Mouse (Mus musculus) cerebellum, postnatal 36 days (tissue): Measurements from ENCODE around the gene Flvcr1.
A peak's percentile ranks its signal among the peaks of the same experiment; 100 is the strongest.

Experiments used
- DNase-seq, 2 experiments: peaks; one replicate each; pipeline ENCODE4 v3.0.0; 2021 to 2022; ENCODE audit warnings: mixed read lengths in 2 of 2

Flvcr1 gene

GRCm38 (mm10) chr1:190978511-190979073 lies 47.4 kb downstream of the Flvcr1 start:
- DNase-seq, result peak in 1 of 2 experiments; percentile 18

- no peak for DNase-seq
Measured at GRCm38 (mm10) chr1:190978001-190978400, 48.0 kb downstream of the Flvcr1 start.

DNA sequence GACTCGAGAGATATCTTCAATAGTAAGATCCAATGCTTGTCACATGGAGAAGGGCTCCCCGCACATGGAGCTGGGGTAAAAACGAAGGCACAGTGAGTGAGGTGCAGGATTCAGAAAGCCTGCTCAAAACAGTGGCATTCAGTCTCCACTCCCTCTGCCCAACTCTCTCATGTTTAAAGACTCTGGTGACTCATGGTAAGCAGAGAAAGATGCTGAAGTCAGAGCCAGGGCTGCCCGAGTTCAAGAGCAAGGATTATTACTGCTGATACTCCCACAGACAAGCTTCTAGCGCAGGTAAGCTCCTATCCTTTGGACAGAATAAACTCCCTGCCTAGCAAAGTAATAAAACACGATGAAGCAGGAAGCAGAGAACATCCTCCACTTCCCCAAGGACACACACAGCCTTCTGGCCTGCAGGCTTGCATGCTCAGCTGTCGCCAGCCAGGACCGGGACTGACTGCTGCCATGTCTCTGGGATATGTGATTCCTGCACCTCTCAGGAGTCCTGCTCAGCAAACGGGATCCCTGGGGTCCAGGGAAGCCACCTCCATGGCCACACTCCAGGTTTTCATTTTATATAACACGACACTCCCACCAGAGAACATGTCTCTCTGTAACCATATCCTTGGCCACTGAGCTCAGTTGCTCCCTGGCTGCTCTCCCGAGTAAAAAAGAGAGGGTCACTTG lies 48.9 kb downstream of the Flvcr1 start:
- DNase-seq, result no peak

DNA sequence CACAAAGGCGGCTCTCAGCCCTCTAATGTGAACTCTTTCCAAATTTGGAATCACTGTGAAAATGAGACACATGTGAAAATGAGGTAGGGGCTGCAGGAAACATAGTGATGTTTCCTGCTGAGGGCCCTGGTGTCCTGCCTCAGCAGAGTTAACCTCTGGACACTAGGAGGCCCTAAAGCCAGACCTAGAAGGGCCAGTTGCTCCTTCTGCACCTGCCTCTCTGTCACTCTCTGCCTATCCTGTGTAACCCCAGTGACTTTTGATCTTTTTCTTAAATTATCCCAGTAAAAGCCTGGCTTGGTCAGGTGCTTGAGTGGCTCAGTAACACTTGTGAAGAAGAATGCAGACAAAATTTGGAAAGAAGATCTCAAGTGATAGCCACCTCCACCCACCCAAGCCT lies 51.1 kb downstream of the Flvcr1 start:
- DNase-seq, result no peak

DNA sequence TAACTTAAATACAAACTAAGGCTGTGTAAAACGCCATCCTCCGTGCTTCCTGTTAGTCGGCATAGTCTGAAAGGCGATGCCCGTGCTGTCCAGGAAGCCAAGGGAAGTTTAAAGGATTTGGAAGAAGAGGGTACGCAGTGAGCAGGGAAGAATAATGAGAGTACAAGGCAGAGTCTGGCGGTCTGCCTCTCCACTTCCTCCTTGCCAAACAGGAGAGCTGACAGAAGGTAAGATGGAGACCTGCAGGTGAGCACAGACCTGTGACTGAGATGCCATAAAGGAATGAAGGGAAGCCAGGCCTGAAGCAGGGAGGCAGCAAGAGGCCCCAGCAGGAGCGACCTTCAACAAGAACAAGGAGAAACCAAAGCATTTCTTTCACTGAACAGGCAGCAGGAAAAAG lies 51.8 kb downstream of the Flvcr1 start:
- DNase-seq, result peak; percentile 23 to 32

DNA sequence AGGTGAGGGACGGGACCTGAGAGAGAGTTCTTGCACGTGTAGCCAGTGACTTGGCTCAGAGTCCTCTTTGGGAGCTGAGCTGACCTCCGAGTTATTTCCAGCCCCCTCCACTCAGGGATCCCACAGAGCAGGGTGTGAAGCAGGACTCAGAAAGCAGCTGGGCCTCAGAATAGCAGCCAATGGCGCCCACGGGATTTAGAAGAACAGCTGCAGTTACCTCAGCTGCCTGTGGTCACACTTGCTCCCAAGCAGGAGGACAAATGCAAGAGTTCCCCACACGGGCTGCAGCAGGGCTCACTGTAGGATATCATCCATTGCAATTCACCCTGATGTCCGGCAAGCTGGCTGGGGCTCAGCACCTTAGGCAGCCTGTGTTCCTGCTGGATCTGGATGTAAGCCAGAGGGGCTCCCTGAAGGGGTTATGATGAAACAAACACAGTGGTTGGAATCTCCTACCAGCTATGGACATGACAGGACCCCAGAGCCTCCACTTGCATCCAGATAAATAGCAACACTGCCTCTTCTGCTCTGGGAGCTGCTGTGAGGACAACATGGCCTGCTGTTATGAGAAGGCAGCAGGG lies 53.3 kb downstream of the Flvcr1 start:
- no peak for DNase-seq

GRCm38 (mm10) chr1:190971708-190972610 lies 54.0 kb downstream of the Flvcr1 start:
- DNase-seq, result peak; percentile 56 to 61

DNA sequence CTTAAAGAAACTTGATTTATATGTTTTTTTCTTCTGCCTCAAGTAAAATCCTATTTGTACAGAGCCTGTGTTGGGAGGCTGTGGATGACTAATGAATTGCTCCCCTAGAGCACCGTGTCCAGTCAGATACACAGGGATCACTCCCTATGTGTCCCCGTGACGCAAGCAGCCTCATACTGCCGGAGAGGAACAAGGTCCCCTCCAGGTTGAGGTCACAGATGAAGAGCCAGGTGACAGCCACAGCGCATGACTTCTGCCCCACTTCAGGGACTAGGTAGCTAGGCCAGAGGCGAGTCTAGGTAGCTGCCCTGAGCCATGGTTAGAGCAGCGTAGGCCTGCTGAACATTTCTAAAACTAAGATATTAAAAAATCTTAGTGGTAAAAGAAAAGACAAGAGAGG lies 57.9 kb downstream of the Flvcr1 start:
- DNase-seq, result no peak

DNA sequence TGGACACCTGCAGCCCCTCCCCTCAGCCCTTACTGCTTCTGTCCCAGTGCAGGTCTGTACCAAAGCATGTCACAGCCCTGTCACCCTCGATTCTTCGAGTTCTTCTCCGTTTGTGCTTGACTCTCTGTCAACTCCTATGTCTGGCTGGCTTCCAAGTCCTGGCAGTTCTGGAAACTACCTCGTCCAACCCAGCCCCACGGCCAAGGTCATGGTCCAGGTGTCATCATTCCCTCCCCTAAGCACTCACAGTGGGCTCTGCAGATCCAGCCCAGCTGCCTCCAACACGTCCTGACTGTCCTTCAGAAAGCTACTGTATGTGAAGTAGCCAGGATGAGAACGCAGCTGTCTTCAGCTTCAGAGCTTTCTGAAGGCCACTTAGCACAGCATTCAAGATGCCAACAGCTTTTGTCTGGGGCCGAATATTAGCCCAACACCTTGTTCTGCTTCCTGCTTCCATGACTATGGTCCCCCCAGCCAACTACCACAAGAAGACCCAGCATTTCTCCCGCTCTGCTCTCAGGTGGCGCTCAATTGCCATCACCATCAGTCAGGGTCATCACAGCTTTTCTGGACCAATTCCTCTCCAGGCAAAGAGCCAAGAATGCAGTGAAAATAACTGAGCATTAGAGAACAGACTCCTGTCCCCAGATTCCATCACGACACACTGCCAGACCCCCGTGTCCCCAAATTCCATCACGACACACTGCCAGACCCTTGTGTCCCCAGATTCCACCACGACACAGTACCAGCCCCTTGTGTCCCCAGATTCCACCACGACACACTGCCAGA lies 60.8 kb downstream of the Flvcr1 start:
- DNase-seq, result no peak

DNA sequence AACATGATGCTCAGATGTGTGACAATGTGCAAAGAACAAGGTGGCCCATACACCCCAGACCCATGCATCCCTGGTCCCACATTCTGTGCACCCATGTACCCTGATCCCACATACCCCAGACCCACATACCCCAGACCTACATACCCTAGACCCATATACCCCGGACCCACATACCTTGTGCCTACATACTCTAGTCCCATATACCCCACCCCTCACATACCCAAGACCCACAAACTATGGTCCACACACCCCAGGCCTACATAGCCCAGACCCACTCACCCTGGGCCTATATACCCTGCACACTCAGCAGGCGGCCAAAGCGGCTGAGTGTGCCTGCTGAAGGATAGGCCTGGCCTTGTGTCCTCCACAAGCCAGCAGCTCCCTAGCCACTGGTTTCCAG lies 63.2 kb downstream of the Flvcr1 start:
- DNase-seq, result no peak

DNA sequence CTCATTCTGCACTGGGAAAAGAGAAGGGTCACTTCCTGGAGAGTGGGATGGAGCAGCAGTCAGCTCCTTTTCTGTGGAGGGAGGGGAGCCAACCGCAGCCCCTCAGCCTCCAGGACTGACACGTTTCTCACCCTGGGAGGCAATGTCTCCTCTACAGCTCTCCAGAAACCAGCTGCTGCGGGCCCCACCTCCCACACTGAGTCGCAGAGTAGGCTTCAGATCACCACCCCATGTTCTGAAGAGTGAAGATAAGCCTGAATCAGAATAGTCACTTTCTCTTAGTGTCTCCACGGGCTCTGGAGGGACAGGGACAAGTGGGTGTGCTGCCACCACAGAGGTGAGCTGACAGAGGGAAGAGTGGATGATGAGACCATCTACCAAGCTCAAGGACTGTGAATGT lies 67.1 kb downstream of the Flvcr1 start:
- no peak for DNase-seq
